Mouse (Mus musculus) cerebellum, postnatal 36 days (tissue): ENCODE results near the gene Themis.

Experiments used
- DNase-seq, 2 experiments: peaks; one replicate each; pipeline ENCODE4 v3.0.0; 2021 to 2022; ENCODE audit warnings: mixed read lengths in 2 of 2

Themis gene

DNA sequence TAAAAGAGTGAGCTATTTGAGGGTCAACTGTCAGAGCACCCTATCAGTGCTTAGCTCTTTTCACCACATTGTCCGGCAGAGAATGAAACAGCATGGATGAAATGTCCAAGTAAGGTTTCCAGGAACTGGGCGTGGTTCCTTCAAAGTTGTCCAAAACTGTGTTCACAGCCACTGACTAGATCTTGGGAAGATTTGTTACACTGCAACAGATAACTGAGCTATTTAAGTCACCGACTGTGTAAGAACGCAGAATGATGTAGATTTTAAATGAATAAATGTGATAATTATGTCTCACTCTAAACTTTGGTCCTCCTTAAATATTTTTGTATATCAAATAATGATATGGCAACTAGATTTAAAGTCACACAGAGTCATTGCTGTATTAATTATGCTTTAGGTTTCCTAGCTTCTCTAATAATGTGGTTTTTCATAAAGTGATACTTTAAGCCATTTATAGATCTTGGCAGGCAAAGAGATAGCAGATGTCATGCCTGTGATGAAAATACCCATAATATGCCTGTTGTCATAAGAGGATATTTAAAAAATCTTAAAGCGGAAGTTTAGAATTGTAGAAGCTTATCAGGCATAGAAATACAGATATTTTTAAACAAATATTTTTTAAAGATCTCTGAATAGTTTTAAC is 143.9 kb downstream of the Themis start:
- no peak for DNase-seq

DNA sequence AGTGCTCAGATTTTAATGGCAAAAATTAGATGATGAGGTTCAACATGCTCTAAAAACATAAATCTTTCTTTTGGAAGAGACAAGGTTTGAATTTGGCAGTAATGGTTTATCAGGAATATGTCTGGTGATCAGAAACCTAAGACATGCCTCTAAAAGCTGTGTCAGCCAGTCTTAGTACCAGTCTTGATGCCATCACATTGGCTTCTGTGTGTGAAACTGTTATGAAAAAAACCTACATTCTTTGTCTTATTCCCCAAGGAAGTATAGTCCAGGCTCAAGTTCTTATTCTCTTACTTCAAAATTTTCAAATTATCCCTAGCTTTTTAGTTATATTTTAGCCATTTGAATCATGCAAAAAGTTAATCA is 144.4 kb downstream of the Themis start:
- DNase-seq, result no peak

DNA sequence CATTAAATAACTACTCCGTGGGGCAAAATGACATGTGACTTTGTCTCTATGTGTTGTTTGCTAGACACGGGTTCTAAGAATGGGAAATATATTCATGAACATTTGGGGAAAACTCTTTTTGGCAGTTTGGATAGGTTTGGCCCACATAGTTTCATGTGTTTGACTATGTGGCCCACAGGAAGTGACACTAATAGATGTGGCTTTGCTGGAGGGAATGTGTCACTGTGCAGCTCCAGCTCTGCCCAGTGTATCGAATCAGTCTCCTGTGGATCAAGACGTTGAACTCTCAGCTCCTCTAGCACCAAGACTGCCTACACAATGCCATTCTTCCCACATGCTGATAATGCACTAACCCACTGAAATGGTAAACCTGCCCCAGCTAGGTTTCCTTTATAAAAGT is 148.0 kb downstream of the Themis start:
- no peak for DNase-seq

DNA sequence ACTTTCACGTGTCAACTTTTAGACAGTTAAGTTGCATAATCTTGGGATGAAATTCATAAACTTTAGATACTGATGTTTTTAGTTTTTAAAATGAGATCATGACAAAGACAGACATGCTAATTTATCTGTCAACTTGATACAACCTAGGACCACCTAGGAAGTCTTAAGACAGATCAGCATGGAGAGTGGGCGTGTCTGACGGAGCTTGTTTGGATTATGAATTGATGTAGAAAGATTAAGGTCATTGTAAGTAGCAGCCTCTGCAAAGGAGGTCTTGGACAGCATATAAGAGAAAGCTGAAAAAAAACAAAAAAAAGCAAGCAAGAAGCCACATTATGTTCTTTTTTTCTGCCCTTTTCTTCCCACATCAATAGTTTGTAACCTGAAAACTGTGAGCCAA is 154.2 kb downstream of the Themis start:
- DNase-seq, result no peak

DNA sequence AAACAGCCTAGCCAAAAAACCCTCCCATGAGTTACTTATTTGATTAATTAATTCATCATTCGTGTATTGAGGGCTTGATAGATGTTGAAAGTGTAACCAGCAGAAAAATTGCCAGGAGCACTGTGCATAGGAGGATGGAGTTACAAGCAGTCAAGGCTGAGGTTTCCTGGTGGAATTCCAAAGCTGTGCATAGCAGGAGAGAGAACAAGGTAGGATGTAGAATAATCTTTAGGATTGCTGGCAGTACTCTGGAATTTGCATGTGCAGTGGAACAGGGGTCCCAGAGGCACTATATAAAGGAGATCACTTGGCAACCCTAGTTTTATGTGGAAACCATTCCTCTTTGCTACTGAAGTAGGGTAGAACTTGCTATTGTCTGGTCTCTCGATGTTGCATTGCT is 174.4 kb downstream of the Themis start:
- DNase-seq, result no peak

DNA sequence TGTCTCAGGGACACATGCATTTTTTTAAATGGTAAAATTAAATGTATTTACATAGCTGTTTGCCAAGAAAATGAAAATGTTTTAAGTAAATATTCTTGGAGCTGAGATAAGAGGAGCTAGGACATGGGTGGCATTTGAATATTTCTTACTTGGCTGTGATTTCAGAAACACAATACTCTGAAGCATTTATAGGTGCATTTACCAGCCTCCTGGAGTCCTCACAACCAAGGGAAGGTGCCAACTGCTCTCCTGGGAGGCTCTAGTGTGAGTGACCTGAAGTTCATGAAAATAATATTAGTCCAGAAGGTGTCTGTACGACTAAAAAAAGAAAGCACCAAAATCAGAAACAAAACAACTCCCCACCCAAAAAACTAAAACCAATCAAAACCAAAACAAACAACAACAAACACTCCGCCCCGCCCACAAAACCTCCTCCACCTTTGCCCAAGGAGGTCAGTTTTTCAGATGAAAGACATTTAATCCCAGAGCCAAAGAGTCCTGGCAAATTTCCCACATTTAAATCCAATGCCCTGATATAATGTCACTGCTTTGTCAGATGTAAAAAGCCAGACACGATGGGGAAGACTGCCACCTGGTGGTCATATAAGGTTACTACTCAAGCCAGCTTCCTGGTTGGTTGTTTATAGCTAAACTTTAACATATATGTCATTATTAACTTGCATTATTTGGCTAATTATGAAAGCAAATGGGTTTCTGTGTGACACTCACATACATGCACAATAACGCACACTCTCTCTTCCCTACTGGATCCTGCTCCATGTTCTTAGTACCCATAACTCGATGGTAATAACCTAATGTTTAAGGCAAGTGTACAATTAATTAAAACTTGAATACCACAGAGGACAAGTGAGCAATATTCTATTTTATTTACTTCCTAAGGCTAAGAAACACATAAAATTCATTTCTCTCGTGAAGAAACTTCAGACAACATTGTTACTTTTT is 175.9 kb downstream of the Themis start:
- DNase-seq, result peak; percentile 37 to 58

DNA sequence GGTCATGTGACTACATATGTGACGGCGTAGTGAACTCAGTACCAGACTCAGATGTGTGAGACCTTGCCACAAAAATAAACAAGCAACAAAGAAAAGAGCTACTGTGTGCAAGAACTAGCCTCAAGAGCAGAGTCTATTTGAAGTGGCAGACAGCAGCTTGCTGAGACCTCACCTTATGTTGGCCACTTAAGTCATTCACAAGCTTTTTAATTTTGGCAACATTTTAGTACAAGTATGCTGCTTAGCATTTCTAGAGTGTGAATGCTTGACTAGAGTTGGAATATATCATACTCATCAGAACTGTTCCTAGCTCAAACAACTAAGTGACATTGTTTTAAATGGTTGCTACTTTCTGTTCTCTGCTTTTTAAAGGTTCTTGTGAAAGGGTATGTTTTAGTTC is 188.0 kb downstream of the Themis start:
- no peak for DNase-seq

DNA sequence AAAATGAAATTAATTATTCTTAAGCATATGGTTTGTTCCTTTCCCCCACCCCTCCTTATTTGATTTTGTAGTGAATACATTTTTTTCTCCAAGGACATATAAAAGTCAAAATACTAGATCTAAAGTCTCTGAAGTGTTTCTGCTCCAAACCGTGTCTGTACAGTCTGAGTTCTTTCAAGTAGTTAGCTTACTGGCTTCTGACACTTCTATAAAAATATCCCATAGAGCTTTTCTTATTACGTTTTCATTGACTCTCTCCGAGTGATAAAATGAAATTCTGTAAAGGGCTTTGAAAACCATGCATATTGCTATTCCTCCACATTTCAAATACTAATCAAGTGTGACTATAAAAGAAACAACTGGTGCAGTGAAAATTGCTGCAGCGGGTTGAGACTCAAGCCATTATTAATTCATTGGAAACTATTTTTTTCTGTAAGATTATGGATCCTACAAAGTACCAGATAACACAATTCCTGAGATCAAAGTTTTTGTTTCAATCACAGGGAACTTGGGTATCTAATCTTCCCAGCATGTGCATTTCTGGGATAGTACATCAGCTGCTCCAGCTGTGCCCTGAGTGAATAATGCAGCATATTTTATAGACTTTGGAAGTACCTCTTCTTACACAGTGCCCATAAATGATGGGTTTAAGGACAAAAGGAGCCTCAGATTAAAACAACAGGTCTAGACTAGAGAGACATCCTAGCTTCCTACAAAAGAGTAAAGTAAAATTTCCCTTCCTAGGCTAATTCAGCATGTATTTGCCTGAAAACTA is 202.6 kb downstream of the Themis start:
- DNase-seq, result no peak

DNA sequence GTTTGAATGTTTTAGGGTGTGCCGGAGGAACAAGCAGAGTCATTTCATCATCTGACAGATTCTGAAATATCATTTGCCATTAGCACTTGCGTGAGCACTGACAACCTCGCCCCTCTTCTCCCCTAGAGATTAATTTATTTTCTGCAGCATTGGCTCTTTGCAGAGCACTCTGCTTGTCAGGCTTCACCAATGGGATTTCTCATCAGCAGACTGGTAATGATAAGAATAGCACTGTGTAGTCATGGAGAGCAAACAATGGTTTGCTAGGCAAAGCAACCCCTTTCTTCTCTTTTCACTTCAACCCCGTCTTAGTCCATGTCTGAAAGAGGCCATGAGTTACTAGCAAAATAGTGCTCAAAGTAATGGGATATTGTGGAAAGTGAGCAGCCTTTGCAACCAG is 206.4 kb downstream of the Themis start:
- no peak for DNase-seq

DNA sequence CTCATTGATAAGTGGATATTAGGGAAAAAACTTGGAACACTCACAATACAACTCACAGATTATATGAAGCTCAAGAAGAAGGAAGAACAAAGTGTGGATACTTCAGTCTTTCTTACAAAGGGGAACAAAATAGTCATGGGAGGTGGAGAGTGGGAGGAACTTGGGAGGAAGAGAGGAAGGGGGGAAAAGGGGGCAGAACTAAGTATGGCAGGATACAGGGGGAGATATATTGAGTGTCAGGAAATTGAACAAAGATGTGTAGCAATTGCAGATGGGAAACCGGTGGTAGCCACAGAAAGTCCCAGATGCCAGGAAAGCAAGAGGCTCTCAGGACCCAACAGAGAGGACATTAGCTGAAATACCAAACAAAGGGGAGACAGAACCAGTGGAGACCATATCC is 219.5 kb downstream of the Themis start:
- DNase-seq, result no peak

DNA sequence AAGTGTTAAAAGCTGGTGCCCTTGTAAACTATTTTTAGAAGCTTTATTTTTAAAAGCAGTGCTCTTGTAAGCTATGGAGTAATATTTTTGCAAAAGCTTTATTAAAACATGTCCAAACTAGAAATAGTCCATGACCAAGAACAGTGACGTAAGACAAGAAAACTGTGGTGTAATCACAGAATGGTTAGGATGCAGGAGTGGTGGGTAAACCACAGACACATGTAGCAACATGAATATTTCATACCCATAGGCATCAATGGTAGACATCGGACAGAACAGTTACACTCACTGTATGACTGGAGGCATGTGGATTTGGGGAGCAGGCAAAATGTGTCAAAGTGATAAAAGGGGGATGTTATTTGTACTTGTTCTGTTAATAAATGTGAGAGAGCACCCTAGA is 222.7 kb downstream of the Themis start:
- no peak for DNase-seq

DNA sequence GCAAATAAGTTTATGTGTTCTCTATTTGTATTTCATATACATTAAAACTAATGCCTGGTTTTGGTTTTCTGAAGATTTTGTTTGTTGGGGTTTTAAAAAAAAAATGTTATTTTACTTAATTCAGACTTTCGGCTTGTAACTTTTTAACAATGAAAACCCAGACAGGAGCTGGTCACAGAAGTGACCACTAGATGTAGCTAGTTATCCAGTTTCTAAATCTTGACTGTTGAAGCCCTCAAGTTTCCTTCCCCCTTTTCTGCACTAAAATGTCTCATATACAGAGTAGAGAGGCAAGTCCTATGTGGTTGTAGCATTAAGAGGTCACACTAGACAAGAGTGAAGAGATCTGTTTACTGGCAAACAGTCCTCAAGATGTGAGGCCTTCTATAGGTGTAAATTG is 230.2 kb downstream of the Themis start:
- no peak for DNase-seq
